Mouse (Mus musculus) lung, postnatal 10 days (tissue): ENCODE results near the gene Rab3a.

ENCODE experiments used
- DNase-seq: peaks from one replicate; pipeline ENCODE4 v3.0.0; 2021

Gene Rab3a

DNA sequence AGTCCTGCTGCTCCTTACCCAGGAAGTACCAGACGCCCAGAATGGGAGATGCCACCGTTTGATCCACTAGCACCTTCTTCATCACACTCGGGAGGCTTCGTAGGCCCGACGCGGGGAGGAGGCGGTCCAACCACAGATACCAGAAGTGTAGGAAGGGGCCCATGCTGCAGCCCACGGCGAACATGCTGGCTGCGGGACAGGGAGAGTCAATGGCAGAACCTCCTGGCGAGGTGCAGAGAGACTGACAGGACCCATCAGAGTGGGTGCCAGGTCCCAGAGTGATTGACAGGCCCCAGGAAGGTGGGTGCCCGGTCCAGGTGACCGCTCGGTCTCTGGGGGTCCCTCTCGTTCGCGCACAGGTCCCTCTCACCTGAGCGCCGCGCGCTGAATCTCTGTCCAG, 5.9 kb downstream of the Rab3a start:
- DNase-seq = no peak

DNA sequence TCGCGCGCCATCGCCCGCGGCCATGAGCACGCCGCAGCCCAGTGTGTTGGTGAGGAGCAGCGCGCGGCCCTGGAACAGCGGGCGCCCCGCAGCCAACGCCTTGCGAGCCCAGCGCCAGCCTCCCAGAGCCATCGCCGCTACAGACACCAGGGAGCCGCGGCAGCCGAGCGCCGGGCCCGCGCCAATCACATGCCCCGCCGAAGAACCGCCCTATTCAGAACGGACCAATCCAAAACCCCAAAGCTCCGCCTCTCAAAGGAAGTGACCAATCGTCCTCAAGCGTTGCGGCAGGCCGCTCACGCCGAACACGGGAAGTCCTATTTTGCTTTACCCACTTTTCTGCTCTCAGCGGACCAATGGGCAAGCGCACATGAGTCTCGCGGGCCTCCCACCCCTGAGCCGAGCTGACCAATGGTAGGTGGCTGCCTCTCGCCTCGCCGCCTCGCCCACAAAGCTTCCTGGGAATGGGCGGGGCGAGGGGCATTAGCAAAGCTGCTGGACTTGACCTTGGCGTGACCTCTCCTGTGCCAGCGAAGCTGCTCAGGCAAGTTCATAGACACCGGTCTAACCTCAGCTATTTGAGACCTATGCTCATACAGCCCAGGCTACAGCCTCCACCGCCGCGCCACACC, 6.4 kb downstream of the Rab3a start, which contains the start of gene Mpv17l2:
Mpv17l2 (minus strand) TSS at position 172 of the 632 bp plus-strand sequence.
- peak; percentile 99 for DNase-seq

DNA sequence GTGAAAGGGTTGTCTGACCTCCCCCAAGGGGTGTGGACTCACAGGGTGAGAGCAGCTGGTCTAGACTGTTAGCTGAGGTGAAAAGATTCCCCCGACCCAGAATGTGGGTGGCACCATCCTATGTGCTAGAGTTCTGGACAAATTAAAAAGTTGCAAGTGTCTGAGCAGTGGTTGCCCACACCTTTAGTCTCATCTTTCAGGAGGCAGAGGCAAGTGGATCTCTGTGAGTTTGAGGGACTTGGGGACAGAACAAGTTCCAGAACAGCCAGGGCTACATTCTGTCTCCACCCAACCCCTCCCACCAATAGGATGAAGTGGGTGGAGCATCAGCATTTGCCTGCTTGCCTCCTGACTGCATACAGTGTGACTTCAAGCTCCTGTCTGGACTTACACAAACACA, 7.6 kb downstream of the Rab3a start:
- DNase-seq = no peak

DNA sequence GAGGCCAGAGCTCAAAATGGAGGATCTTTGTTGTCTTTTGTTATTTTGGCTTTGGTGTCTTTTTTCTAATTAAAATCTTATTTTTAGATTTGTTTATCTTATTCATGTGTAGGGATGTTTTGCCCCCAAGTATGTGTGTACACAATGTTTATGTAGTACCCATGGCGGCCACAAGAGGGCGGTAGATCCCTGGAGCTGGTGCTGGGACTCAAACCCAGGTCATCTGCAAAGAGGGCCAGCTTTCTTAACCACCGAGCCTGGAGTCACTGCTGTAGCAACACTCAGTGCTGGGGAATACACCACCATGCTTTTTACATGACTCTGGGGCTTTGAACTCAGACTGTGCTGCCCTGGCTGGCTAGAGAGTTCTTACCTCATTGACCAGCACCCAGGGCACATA, 8.9 kb downstream of the Rab3a start:
- DNase-seq = peak; percentile 69

DNA sequence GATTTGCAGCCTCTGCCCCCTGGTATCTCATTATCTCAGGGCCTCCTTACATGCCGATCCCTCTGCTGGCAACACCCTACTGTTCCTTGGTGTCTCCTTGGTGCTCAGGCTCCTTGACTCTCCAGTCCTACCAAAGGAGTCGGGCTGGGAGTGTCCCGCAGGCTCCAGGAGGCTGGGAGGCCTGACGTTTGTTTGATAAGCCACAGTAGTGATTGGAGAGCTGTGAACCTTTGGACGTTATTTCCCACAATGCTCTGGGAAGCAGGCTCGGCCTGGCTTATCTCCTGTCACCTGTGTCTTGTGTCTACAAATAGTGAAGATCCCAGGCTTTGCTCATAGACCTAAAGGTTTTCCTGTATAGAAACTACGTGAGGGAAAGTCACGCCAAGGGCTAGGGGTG, 9.5 kb downstream of the Rab3a start:
- no peak for DNase-seq

DNA sequence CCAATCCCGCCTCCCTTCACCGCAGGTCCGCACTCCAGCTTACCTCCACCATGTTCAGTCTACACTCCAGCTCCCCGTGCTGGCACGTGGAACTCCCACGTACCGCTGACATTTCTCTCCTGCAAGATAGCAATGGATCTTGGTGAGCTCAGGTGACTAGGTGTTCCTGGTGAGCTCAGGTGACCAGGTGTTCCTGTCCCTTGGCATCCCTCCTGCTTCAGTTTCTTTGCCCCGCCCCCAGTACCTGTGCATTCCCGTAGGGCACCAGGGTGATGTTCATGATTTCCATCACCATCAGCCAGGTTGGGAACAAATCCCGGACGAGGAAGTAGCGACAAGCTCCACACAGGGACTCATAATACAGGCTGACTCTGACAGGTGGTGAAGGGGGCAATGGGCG, 10.2 kb downstream of the Rab3a start:
- no peak for DNase-seq

DNA sequence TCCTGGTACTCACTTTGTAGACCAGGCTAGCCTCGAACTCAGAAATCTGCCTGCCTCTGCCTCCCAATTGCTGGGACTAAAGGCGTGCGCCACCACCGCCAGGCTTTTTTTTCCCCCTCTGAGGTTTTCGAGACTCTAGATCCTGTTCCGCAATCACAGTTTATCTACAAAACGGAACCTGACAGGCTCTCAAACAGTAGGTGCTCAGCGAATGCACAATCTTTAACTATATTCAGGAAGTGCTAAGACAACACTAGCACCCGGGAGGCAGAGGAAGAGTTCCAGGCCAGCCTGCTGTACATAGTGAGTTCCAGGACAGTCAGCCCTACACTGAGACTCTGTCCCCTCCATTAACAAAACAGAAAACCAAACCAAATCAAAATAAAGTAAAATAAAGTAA, 10.8 kb downstream of the Rab3a start:
- no peak for DNase-seq

DNA sequence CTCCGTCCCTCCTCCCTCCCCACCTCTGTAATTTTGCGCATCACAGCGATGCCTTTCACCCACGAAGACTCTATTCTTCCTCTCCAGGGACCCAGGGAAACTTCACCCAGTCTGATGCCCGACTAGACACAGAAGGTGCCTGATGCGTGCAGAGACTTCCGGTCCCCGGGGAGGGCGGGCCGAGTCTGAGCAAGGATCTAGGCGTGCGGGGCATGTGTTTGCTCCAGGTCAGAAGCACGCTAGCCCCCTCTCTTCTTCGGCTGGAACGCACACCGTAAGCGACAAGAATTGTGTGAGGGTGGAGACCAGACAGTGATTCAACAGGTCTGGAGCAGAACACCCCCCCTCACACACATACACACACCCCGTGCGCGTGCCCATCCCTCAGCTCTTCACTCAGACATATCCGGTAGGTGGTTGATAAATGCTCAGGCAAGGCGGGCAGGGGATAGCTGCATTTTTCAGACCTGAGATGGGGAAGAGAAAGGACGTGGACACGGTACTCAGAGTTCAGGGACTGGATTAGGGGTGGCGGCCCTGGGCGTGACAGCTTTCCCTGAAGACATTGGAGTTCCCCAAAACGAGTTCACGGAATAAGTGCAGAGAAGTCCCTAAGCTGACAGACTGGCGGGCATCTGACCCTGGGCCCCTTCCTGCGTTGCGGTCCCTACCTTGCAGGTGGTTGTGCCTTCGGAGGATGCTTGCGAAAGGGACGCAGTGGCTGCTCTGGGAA, 11.5 kb downstream of the Rab3a start:
- DNase-seq = peak; percentile 67

DNA sequence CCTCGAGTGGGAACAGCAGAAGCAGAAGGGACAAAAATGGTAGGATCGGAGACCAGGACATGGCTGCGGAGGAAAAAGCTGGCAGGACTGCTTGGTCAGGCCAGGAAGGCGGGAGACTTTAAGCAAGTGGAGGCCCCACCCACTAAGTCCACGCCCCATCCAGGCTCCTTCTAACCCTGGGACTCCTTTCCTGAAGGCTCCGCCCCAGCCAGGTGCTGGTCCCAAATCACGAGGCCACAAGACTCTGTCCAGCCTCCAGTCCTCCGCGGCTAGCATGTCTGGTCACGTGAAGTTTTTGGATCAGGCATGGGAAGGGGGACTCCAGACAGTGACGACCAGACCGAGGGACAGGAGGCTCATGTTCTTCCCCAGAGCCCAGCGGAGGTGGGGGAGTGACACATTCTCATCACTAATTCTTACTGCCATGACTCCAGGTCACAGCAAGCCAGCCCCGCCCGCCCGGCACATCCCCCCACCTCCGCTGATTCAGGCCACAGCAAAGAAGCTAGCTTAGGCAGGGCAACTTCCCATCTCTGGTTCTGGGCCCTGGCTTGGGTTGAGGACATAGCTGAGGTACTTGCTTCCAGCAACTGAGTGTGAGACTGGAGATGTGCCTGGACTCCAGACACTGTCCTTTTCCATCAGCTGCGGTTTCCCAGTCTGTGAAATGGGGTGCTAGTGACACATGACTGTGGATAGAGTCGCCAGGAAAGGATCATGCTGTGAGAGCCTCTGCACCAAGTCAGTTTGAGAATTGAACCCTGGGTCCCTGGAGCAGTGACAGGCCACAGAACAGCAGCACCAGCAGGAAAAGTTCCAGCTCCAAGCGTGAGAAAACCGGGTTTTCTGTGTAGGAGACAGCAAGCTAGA, 12.3 kb downstream of the Rab3a start:
- peak; percentile 91 for DNase-seq

DNA sequence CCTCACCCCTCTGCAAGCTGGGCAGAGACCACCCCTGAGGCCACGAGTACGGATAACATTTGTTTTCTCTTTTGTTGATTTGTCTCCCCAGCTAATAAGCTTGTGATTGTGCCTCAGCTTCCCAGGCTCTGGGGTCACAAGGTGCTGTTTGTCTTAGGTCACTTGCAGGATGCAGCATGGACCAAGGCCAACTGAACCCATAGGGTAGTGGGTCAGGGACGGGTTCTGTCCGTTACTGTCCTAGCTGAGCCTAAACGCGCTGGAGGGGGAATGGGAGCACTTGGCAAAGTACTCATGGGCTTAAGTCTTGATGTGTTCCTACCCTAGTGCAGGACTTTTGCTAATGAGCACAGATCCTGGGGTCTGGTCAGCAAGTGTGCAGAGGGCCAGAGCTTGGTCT, 13.0 kb downstream of the Rab3a start:
- DNase-seq = no peak

DNA sequence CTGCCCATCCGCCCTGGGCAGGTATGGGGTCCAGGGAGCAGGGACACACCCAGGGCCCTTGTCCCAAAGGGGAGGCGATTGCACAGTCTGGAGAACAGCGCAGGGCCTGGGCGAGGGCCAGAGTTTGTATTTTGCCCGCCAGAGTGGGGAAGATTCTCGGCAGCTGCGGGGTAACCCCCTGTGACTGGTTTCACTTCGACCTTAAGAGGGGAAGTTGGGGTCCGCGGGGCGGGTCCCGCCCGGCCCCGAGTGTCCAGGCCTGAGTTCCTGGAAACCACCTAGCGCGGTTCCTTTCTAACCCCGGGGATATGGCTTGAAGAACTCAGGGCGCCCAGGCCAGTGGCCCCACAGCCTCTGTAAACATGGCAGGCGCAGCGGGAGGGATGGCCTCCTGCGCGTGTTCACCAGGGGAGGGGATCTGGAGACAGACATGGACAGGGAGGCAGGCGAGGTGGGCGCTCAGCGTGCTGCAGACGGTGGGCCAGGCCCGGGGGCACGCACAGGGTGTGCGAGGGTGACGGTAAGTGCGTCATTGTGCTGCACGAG, 13.8 kb downstream of the Rab3a start:
- DNase-seq = no peak

DNA sequence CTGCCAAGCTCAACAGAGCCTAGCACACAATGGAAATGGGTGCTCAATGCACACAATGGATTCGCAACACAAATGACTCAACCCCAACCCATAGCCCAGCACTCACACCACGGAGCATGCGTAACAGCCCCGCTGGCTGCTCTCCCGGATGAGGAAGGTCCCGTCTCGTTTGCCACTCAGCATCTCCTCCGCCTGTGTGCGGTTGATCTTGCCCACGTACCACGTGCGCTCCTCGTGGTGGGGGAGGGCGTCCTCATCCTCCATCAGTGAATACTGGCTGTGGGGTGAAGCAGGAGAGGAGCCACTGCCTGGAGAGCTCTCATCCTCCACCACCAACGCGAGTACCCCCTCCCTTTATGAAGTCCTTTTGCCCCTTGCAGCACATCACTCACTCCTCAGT, 14.5 kb downstream of the Rab3a start:
- no peak for DNase-seq

DNA sequence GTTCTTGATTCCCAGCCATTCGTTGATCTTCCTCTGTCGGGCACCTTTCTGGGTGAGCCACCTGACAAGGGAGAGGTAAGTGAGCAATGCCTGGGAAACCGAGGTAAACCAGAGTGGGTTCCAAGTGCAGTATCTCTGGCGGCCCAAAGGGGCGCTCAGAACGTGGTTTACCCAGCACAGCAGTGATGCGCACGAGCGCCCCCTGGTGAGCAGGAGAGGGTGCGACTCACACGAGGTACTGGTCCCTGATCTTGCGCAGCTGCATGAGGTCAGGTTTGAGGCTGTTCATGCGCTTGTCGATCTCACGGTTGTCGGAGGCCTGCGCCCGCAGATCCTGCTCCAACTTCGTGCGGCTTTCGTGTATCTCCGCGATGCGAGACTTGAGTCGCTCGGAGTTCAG, 14.9 kb downstream of the Rab3a start:
- DNase-seq = peak; percentile 96

DNA sequence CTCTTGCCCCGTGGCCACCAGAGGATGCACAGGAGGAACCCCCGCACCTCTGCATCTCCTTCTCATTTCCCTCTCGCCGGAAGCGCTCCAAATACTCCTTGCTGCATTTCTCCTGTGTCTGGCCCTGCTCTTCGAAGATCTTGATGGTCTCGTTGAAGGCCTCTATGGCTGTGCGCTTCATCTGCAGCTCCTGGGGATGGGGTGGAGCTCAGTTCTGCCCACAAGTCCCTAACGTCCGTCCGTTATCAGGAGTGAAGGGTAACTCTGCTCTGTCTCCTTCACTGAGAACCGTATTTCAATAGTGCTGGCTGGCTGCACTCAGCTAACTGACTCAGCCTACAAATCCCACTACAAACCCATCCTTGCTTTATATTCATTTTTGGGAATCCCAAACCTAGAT, 15.4 kb downstream of the Rab3a start:
- no peak for DNase-seq

DNA sequence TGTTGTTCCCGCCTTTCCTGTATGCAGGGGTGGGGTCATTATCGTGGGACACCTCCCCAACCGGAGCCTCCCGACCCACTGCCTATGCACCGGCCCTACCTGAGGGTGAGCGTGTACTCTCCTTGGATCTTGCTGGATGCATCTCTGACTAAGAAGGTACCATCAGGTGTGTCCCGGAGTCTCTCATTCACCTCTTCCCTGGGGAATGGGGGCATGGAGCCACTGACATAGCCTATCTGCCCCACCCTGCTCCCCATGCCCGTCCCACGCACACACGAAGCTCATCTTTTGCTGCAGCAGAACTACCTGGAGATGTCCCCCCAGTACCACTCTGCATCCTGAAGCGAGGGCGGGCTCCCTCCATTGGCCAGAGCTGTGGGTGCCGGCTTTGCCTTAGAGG, 16.3 kb downstream of the Rab3a start:
- no peak for DNase-seq

DNA sequence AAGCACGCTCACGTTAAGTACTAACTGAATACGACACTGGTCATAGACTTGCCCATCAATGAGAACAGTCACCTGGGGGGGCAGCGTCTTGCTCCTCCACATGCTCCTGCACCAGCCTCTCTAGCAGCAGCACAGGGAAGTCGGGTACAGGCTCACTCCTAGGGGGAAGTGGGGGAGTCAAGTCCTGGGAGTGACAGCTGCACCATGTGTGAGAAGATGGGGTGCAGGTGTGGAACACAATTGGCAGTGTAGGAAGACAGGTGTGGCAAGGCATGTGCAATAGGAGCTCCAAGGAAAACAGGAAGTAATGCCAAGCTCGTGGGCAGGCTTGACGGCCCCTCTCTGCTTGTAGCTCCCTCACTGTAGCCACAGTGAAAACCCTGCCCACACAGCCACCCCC, 16.7 kb downstream of the Rab3a start:
- no peak for DNase-seq

DNA sequence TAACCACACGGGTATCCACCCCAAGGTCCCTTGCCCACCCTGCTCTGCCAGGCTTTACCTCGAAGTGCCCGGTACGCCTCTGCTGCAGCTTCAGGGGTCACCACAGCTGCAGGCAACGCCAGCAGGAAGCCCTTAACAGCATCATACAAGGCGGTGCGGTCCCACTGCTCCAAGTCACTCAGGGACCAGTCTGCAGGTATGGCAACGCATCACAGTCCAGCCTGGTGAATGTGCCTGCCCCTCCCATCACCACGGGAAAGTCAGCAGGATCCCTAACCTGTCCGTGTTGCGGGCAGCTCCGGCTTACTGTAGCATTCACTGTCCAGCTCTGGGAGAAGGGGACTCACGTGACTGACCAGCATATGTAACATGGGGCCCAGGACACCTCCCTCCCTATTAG, 17.6 kb downstream of the Rab3a start:
- no peak for DNase-seq

DNA sequence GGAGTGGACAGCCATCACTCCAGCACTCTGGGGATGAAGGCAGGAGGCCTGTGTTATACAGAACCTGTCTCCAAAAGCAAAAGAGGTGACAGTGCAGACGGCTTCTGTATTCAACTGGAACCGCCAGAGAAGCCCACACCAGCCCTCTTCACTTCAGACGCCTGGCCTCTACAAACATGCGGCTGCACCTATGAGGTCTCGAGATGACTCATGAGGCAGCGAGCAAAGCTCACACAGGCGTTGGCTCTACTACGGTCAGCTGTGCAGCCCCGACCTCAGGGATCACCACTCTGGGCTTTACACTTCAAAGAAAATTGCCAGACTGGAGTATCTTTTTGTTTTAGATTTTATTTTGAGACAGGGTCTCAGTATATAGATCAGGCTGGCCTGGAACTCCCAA, 18.4 kb downstream of the Rab3a start:
- no peak for DNase-seq

DNA sequence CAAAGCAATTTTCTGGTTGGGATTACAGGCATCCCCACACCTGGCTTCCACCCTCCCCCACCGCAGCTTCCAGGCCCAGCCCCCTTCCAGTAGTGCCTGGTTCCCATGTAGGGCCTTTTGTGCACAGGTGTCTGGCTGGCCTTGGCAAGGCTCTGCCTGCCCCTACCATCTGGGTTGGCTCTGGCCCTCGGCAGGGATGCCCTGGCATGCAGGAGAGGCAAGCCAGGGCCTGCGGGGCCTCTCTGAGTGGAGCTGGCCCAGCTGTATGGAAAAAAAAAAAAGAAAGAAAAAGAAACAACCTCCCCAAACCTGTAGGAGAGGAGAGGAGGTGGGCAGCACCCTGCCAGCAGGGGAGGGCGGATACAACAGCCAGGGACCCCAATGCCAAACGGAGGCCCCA, 18.9 kb downstream of the Rab3a start:
- DNase-seq = no peak

DNA sequence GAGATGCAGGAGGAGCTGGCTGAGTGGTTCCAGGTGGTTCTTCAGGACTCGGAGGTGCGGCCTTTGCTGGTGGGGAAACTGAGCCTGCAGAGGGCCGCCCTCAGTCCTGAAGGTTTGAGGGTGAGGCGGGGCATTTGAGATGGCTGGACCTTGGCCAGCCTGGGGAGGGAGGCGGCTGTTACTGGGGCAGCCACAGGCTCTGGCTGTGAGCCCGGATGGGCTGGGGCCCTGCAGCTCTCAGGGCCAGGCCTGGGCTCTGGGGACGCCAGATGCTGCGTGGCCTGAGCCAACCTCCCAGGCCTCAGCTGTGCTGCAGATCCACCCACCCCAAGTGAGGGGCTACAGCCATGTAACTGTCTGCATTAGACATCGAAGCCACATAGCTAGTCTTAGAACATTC, 19.4 kb downstream of the Rab3a start:
- peak; percentile 86 for DNase-seq

DNA sequence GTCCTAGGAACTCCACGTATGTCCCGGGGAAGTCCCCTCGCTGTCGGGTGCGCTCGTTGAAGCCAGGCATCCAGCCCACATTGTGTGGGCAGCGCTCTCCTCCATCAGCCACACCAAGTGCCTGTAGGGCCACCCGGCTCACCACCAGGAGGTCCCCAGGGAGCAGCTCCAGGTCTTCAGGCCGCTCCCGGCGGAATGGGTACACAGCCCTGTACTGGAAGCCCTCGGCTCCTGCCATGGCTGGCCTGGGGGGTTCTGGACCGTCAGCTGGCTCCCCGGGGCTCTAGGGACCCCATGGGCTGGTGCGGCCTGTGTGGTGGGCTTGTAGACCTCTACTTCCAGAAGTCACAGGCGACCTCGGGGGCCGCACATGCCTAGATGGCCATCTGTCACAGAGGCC, 20.3 kb downstream of the Rab3a start:
- no peak for DNase-seq

DNA sequence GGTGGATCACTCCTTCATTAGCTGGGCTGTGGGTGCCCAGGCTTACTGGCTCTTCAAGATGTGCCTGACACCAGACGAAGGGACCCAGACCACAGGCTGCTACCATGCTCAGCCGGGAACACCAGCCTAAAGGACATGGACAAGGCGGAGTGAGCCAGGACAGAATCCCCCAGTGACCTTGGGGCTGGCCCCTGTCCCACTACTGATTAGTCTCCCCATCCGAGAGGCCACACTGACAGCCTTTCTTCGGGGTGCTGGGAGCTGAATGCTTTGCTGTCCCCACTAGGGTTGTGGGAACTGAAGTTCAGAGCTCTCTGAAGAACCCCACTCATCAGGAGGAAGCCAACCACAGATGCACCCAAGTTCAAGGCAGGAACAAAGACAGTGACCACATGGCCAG, 20.7 kb downstream of the Rab3a start:
- DNase-seq = no peak

DNA sequence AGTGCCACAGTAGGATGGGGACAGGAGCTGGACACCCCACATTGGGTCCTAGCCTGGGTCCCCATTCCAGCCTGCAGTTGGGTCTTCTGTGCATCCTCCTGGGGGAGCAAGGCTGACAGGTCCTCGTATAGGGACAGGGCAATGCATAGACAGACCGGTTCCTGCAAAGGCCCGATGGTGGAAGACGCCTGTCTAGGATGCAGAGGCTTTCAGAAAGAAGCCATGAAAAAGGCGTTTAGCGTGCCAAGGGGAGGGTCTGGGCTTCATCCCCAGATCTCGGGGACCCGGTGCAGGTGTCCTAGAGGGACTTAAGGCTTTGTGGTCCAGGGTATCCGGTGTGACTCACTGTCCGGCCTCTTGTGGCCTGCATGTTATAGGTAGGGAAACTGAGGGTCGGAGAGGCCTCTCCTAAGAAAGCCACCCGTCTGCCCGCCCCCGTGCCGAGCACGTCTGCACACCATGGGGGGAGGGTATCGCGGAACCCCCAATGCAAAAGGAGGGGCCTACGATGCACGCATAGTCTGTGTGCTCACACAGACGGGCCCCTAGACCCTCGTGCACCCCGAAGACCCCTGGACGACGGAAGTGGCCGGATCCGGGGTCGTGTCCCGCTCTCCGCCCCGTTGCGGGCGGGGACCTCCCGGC, 21.5 kb downstream of the Rab3a start:
- no peak for DNase-seq
